Mouse (Mus musculus) heart, embryonic 15.5 days (tissue): Measurements from ENCODE around the gene Taok1. TPM values are rescaled to one million over a fixed set of nuclear protein-coding genes. Genes with fewer than 3 reads are reported as not detected.

Source experiments
- ATAC-seq: fragments of 200-750 bp; cut with Nextera tagmentation; replicated peaks from 2 replicates; pipeline ENCODE4 v1.8.0; 2017; ENCODE audit warnings: low read depth, moderate TSS enrichment; ENCODE audit not compliant: insufficient number of reproducible peaks, insufficient read depth, low FRiP score
- H3K27ac ChIP-seq: fragments of 300-500 bp; sonication (generic); 2 replicates; pipeline ENCODE4 v1.5.1; 2015; ENCODE audit warnings: mild to moderate bottlenecking, inconsistent platforms
- H3K27me3 ChIP-seq: fragments of 300-500 bp; sonication (generic); 2 replicates; pipeline ENCODE4 v1.6.1; 2015; ENCODE audit warnings: inconsistent platforms
- H3K36me3 ChIP-seq: fragments of 300-500 bp; sonication (generic); 2 replicates; pipeline ENCODE4 v1.6.1; 2015; ENCODE audit warnings: mild to moderate bottlenecking, inconsistent platforms
- H3K4me1 ChIP-seq: fragments of 300-500 bp; sonication (generic); replicated peaks from 2 replicates; pipeline ENCODE4 v1.6.1; 2015; ENCODE audit warnings: inconsistent platforms
- H3K4me2 ChIP-seq: fragments of 300-500 bp; sonication (generic); 2 replicates; pipeline ENCODE4 v1.6.1; 2015; ENCODE audit warnings: inconsistent platforms, mild to moderate bottlenecking, moderate library complexity
- H3K4me3 ChIP-seq: fragments of 300-500 bp; sonication (generic); 2 replicates; pipeline ENCODE4 v1.5.1; 2015; ENCODE audit warnings: mild to moderate bottlenecking, inconsistent platforms
- H3K9ac ChIP-seq: fragments of 300-500 bp; sonication (generic); 2 replicates; pipeline ENCODE4 v1.6.1; 2015; ENCODE audit warnings: mild to moderate bottlenecking, inconsistent platforms
- H3K9me3 ChIP-seq: fragments of 300-500 bp; sonication (generic); replicated peaks from 2 replicates; pipeline ENCODE4 v1.6.1; 2016; ENCODE audit warnings: inconsistent platforms
- WGBS: fragments of 180-500 bp; shearing (Covaris S2); methylation state at CpG from one replicate; pipeline ENCODE4 v1.1.7; 2015; ENCODE audit warnings: mixed read lengths; 5-methylcytosine and 5-hydroxymethylcytosine counted together
- polyA plus RNA-seq: library from polyadenylated mRNA; unstranded; fragments of >200 nt; fragmentation: Nextera tagmentation; extraction: Ambion mirVana; gene quantifications from 2 replicates; pipeline ENCODE4 v1.2.1, GENCODE M21; 2015

The Taok1 gene
- polyA plus RNA-seq, 1 experiment from 2014 or later: 13.6 TPM

- ATAC-seq: no peak
- Histone ChIP-seq H3K27ac (peak overlapping the region; percentile 95; the same call in 1 of the 2 replicates), H3K4me3 (no peak overlapping the region; the same call in 1 of the 2 replicates), H3K36me3 (no peaks in the 10 kb centered on the region), H3K9ac (no peak overlapping the region), H3K27me3 (no peaks in the 10 kb centered on the region), H3K9me3 (no peaks in the 10 kb centered on the region), H3K4me1 (peaks cover 70% of the 10 kb centered on the region), H3K4me2 (peak overlapping the region; percentile 99)
- WGBS: 73% methylated on average over 6 of the region's 6 CpGs
These were observed 117.2 kb downstream of the Taok1 start for GRCm38 (mm10) chr11:77490451-77490850.

DNA sequence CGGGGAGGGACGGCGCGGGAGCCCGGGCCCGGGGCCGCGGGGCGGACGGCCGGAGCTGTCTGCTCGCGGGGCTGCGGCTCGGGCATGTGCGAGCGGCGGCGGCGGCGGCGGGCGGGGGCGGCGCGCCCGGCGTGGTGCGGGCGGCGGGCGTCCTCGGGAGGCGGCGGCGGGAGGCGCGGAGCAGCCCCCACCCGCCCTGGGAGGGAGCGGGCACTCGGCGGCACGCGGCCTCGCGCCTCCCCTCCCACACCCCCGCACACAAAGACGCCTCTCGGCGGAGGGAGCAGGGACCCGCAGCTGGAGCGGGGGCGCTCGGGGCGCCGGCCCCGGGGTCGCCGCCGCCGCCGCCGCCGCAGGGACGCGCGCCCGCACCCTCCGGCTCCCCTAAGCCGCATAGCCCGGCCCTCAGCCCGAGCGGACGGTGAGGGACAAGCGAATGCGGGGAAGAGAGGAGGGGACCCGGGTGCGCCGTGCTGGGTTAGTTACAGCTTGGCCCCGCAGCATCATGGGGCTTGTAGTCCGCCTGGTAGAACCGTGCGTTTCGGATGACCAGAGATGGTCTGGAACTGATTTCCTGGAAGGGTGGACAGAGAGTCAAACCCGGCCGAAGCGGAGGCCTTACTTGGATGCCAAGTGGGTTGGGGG, 117.9 kb downstream of the Taok1 start, which contains the start of gene Ankrd13b:
Gene Ankrd13b (minus strand): TSS at position 88 of the 645 bp plus-strand sequence.
- Histone ChIP-seq H3K4me2 (peak within 1 kb of the TSS; percentile 99), H3K36me3 (no peaks in the 10 kb centered on the region), H3K9ac (peak within 1 kb of the TSS; percentile 90), H3K4me3 (peak within 1 kb of the TSS; percentile 87), H3K9me3 (no peaks in the 10 kb centered on the region), H3K27me3 (no peaks in the 10 kb centered on the region), H3K27ac (peak within 1 kb of the TSS; percentile 95), H3K4me1 (peaks cover 64% of the 10 kb centered on the region)
- 1% methylated on average over 42 of the region's 87 CpGs for WGBS
- peak; percentile 24 for ATAC-seq

GRCm38 (mm10) chr11:77488771-77489581, 118.6 kb downstream of the Taok1 start:
- Histone ChIP-seq H3K9ac (peak overlapping the region; percentile 90), H3K27ac (no peak overlapping the region), H3K4me1 (peaks cover 57% of the 10 kb centered on the region), H3K9me3 (no peaks in the 10 kb centered on the region), H3K4me3 (peak overlapping the region; percentile 87), H3K36me3 (no peaks in the 10 kb centered on the region), H3K27me3 (no peaks in the 10 kb centered on the region), H3K4me2 (peak overlapping the region; percentile 99)
- WGBS: 4% methylated on average over 55 of the region's 55 CpGs
- ATAC-seq: no peak

GRCm38 (mm10) chr11:77486798-77487197, 120.8 kb downstream of the Taok1 start:
- no peak overlapping the region for H3K4me3 ChIP-seq
- 59% methylated on average over 5 of the region's 5 CpGs for WGBS
- no peaks in the 10 kb centered on the region for H3K9me3 ChIP-seq
- no peaks in the 10 kb centered on the region for H3K27me3 ChIP-seq
- H3K9ac ChIP-seq: no peak overlapping the region
- no peak overlapping the region for H3K4me2 ChIP-seq
- no peaks in the 10 kb centered on the region for H3K36me3 ChIP-seq
- H3K4me1 ChIP-seq: peaks cover 55% of the 10 kb centered on the region
- H3K27ac ChIP-seq: peak overlapping the region; percentile 14; the same call in 1 of the 2 replicates
- ATAC-seq: no peak

GRCm38 (mm10) chr11:77485229-77485628, 122.4 kb downstream of the Taok1 start:
- Histone ChIP-seq H3K36me3 (no peaks in the 10 kb centered on the region), H3K27ac (no peak overlapping the region), H3K27me3 (no peaks in the 10 kb centered on the region), H3K4me3 (no peak overlapping the region), H3K9me3 (no peaks in the 10 kb centered on the region), H3K9ac (0 out of 2 replicates have a peak overlapping the region, but pooled peaks have one; percentile 4), H3K4me1 (peaks cover 39% of the 10 kb centered on the region), H3K4me2 (no peak overlapping the region)
- WGBS: 70% methylated on average over 6 of the region's 6 CpGs
- no peak for ATAC-seq

GRCm38 (mm10) chr11:77483510-77484255, 123.9 kb downstream of the Taok1 start:
- Histone ChIP-seq H3K27ac (no peak overlapping the region), H3K4me3 (no peak overlapping the region), H3K4me1 (peaks cover 29% of the 10 kb centered on the region), H3K4me2 (no peak overlapping the region), H3K27me3 (no peaks in the 10 kb centered on the region), H3K36me3 (no peaks in the 10 kb centered on the region), H3K9ac (no peak overlapping the region), H3K9me3 (no peaks in the 10 kb centered on the region)
- WGBS: 37% methylated on average over 11 of the region's 11 CpGs
- ATAC-seq: no peak

DNA sequence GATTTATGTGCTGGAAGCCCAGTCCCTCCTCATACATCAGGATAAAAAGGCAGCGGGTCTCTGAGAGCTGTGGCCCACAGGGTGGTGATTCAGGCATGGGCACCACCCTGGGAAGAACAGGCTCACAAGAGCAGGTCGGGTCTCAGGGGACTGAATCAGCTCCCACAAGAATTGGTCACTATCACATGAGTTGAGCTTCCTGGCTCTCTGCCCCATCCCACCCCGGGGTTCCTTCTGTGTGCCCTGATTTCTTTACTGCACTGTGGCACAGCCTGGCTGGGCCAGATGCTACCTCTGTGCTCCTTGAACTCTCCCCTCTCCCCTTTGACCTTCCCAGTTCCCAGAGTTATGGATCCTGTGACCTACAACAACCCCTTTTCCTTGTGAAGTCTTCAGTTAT, 124.6 kb downstream of the Taok1 start:
- WGBS: 61% methylated on average over 3 of the region's 3 CpGs
- Histone ChIP-seq H3K27ac (no peak overlapping the region), H3K36me3 (no peaks in the 10 kb centered on the region), H3K9ac (no peak overlapping the region), H3K27me3 (no peaks in the 10 kb centered on the region), H3K9me3 (no peaks in the 10 kb centered on the region), H3K4me1 (peaks cover 24% of the 10 kb centered on the region), H3K4me3 (no peak overlapping the region), H3K4me2 (no peak overlapping the region)
- ATAC-seq: no peak

Other genes starting within 250 kb of the Taok1 start
- gene Coro6, start 145.4 kb downstream of the Taok1 start, polyA plus RNA-seq: 42.4 and 43.7 TPM in 2 replicates
- gene Ankrd13b, start 118.1 kb downstream of the Taok1 start, polyA plus RNA-seq: 3.2 and 4.9 TPM in 2 replicates
- 6.8 and 10.0 TPM in 2 replicates for gene Git1, start 114.3 kb downstream of the Taok1 start, polyA plus RNA-seq
- 2.2 and 4.5 TPM in 2 replicates for gene Abhd15, start 92.7 kb downstream of the Taok1 start, polyA plus RNA-seq
- 26.3 and 32.2 TPM in 2 replicates for gene Trp53i13, start 91.8 kb downstream of the Taok1 start, polyA plus RNA-seq
- 0.13 TPM in 1 of 2 replicates, not detected in the other for gene Gm10392, start 88.6 kb downstream of the Taok1 start, polyA plus RNA-seq
- gene Nufip2, start 78.3 kb upstream of the Taok1 start, polyA plus RNA-seq: 3.7 TPM in 2 replicates
- not detected in 2 replicates for gene Cryba1, start 117.5 kb upstream of the Taok1 start, polyA plus RNA-seq
- gene Myo18a, start 155.4 kb upstream of the Taok1 start, polyA plus RNA-seq: 107 and 109 TPM in 2 replicates
- 0.93 and 1.4 TPM in 2 replicates for gene Gm10277, start 179.9 kb upstream of the Taok1 start, polyA plus RNA-seq